Mouse (Mus musculus): ENCODE measurements around the gene Saa3.

GRCm38 (mm10) chr7:46761049-46761795 is 45.7 kb upstream of the Saa3 start:
- no peak for TF ChIP-seq ZNF384 (IDR thresholded peaks at IDR 0.05; ENCODE audit: low read depth, low read length)
- TF ChIP-seq MAFK (IDR thresholded peaks at IDR 0.05; ENCODE audit: insufficient read depth, low read depth, low read length), result peak; percentile 45; the same call in 1 of the 2 replicates
- TF ChIP-seq CHD2 (IDR thresholded peaks at IDR 0.05; ENCODE audit: low read depth, low read length), result no peak
- no peak for TF ChIP-seq HCFC1 (IDR thresholded peaks at IDR 0.05; ENCODE audit: borderline replicate concordance, insufficient read depth, low read length)
- TF ChIP-seq ZC3H11A (IDR thresholded peaks at IDR 0.05; ENCODE audit: borderline replicate concordance, low read depth, low read length), result no peak

All from ES-E14 (cell line).